Mouse (Mus musculus) myocyte (in vitro differentiated cells): ENCODE results near the gene Foxe3.

ENCODE experiments used
- CEBPB ChIP-seq: IDR thresholded peaks from 2 replicates; pipeline ENCODE4 v1.6.1; 2011; ENCODE audit warnings: mild to moderate bottlenecking, moderate library complexity; ENCODE audit not compliant: poor library complexity, insufficient read depth, severe bottlenecking
- E2F4 ChIP-seq: IDR thresholded peaks from one replicate; pipeline ENCODE4 v1.6.1; 2011; ENCODE audit warnings: mild to moderate bottlenecking, control low read depth, moderate library complexity; ENCODE audit not compliant: insufficient read depth
- MYOG ChIP-seq, 3 experiments: IDR thresholded peaks; one replicate each; pipeline ENCODE4 v1.6.1; 2011; ENCODE audit warnings: control low read depth in 2 of 3, low read depth in 2 of 3, mild to moderate bottlenecking in 2 of 3; ENCODE audit not compliant: insufficient read length in 2 of 3, control insufficient read depth in 1 of 3, insufficient read depth in 1 of 3
- POLR2A ChIP-seq: IDR thresholded peaks from one replicate; pipeline ENCODE4 v1.6.1; 2011; ENCODE audit warnings: low read depth, mild to moderate bottlenecking, control low read depth, moderate library complexity; ENCODE audit not compliant: insufficient read length
- POLR2AphosphoS2 ChIP-seq: IDR thresholded peaks from one replicate; pipeline ENCODE4 v1.6.1; 2011; ENCODE audit warnings: low read depth, control low read depth; ENCODE audit not compliant: insufficient read length
- TCF12 ChIP-seq: IDR thresholded peaks from one replicate; pipeline ENCODE4 v1.6.1; 2011; ENCODE audit warnings: mild to moderate bottlenecking, control low read depth; ENCODE audit not compliant: poor library complexity, insufficient read depth, severe bottlenecking
- USF1 ChIP-seq: IDR thresholded peaks from one replicate; pipeline ENCODE4 v1.6.1; 2011; ENCODE audit warnings: low read depth, mild to moderate bottlenecking, control low read depth, moderate library complexity

DNA sequence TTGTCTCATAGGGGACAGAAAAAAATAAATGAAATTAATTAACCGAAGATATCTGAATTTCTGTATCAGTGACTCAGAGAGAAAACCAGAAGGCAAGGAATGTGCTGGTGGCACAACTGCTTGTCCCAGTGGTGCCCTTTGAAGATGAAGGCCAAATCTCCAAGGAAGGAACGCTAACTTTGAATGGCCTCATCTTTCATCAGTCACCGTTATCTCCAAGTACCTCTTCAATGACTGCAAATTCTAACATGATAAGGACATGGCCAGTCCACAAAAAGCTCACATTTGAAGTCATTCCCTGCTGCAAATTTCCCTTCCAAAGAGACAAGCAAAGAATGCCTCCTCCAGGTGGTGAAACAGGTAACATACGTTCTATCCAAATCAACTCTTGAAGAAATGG is 33.0 kb upstream of the Foxe3 start:
- TF ChIP-seq POLR2A (no peak), POLR2AphosphoS2 (no peak), USF1 (no peak), TCF12 (no peak), CEBPB (no peak), E2F4 (no peak), MYOG (IDR thresholded peaks at IDR 0.05; ENCODE audit: control insufficient read depth in 1 of 3, insufficient read depth in 1 of 3, insufficient read length in 2 of 3, low read depth in 2 of 3) (no peak)
